Comparison of ENCODE assay signal across 34 mouse cellular contexts in genomic region chr6:120461217-120461616, GRCm38 (mm10). TPM values are rescaled to one million over a fixed set of nuclear protein-coding genes. Genes with fewer than 3 reads are reported as not detected.
"Had no signal": no experiment of that assay in that cellular context is flagged by ENCODE, and none has a peak within 500 bp of the region (broad histone marks: within the 10 kb centered on the region; RNA-seq: fewer than 3 reads in every experiment).

No protein-coding gene starts in this region.

- DNase-seq: left cerebral cortex, postnatal 4 days; liver; liver, embryonic 13.5 days; liver, postnatal 0 days; lung, adult 18-20 months; lung, adult 2 months; lung, embryonic 14.5 days; lung, postnatal 10 days; lung, postnatal 14 days; lung, postnatal 36 days; lung, postnatal 4 days; midbrain, embryonic 14.5 days had no signal

- ATAC-seq: liver, embryonic 12.5 days; liver, postnatal 0 days; lung, postnatal 0 days; midbrain, embryonic 13.5 days; midbrain, embryonic 15.5 days; midbrain, embryonic 16.5 days had no signal

- H3K36me3 ChIP-seq: limb, embryonic 10.5 days; limb, embryonic 12.5 days; limb, embryonic 13.5 days; limb, embryonic 15.5 days; liver, embryonic 12.5 days; liver, embryonic 13.5 days; liver, embryonic 15.5 days; lung, embryonic 15.5 days; midbrain, embryonic 10.5 days; midbrain, embryonic 12.5 days; midbrain, embryonic 13.5 days; midbrain, embryonic 15.5 days; neural tube, embryonic 12.5 days had no signal

- H3K9me3 ChIP-seq: limb, embryonic 10.5 days; limb, embryonic 12.5 days; limb, embryonic 13.5 days; limb, embryonic 15.5 days; liver, embryonic 12.5 days; liver, embryonic 13.5 days; liver, embryonic 15.5 days; lung, embryonic 15.5 days; megakaryocyte, embryonic 14.5 days; midbrain, embryonic 10.5 days; midbrain, embryonic 12.5 days; midbrain, embryonic 13.5 days; midbrain, embryonic 15.5 days; neural tube, embryonic 12.5 days had no signal

- H3K4me3 ChIP-seq: limb, embryonic 10.5 days; limb, embryonic 12.5 days; limb, embryonic 13.5 days; limb, embryonic 15.5 days; liver, embryonic 12.5 days; liver, embryonic 13.5 days; liver, embryonic 15.5 days; lung, embryonic 15.5 days; megakaryocyte, embryonic 14.5 days; midbrain, embryonic 10.5 days; midbrain, embryonic 12.5 days; midbrain, embryonic 13.5 days; midbrain, embryonic 15.5 days; myocyte; neural tube, embryonic 12.5 days had no signal

- H3K4me2 ChIP-seq: limb, embryonic 12.5 days; limb, embryonic 13.5 days; limb, embryonic 15.5 days; liver, embryonic 11.5 days; liver, embryonic 12.5 days; liver, embryonic 13.5 days; liver, embryonic 15.5 days; lung, embryonic 14.5 days; lung, embryonic 15.5 days; midbrain, embryonic 11.5 days; midbrain, embryonic 12.5 days; midbrain, embryonic 13.5 days; midbrain, embryonic 15.5 days; neural tube, embryonic 12.5 days had no signal

- H3K27ac ChIP-seq: limb, embryonic 10.5 days; limb, embryonic 12.5 days; limb, embryonic 13.5 days; limb, embryonic 15.5 days; liver, embryonic 12.5 days; liver, embryonic 13.5 days; liver, embryonic 14.5 days; liver, embryonic 15.5 days; lung, embryonic 15.5 days; macrophage; midbrain, embryonic 10.5 days; midbrain, embryonic 12.5 days; midbrain, embryonic 13.5 days; midbrain, embryonic 15.5 days; neural tube, embryonic 12.5 days had no signal

- H3K9ac ChIP-seq: limb, embryonic 12.5 days; limb, embryonic 13.5 days; limb, embryonic 15.5 days; liver, embryonic 12.5 days; liver, embryonic 13.5 days; liver, embryonic 14.5 days; liver, embryonic 15.5 days; liver, postnatal 0 days; lung, embryonic 14.5 days; lung, embryonic 15.5 days; midbrain, embryonic 12.5 days; midbrain, embryonic 13.5 days; midbrain, embryonic 15.5 days; neural tube, embryonic 12.5 days had no signal

RNA-seq across cellular contexts. Expression of gene Tmem121b, which starts 32.4 kb away (rescaled TPM):
- polyA plus RNA-seq: limb, embryonic 15.5 days; liver, adult 2 months; liver, embryonic 13.5 days; liver, embryonic 15.5 days; liver, embryonic 16.5 days; liver, postnatal 0 days; macrophage had no signal
